ENCODE assay signal across 24 mouse cellular contexts in genomic region chr9:74851601-74852000, GRCm38 (mm10). TPM values are rescaled to one million over a fixed set of nuclear protein-coding genes. Genes with fewer than 3 reads are reported as not detected.
DNase-seq lines count a peak whose midpoint lies in the region; ATAC-seq and TF ChIP-seq lines count a peak whose summit lies in the region.
"Had no signal": no experiment of that assay in that cellular context is flagged by ENCODE, and none has a peak within 500 bp of the region (broad histone marks: within the 10 kb centered on the region; RNA-seq: fewer than 3 reads in every experiment).

No protein-coding gene starts in this region.

- 3% methylated on average over 5 of the region's 5 CpGs for WGBS in forebrain, postnatal 0 days
- WGBS in forebrain, embryonic 13.5 days, result under 1% methylated on average over 5 of the region's 5 CpGs
- under 1% methylated on average over 5 of the region's 5 CpGs for WGBS in neural tube, embryonic 11.5 days
- 4% methylated on average over 5 of the region's 5 CpGs for WGBS in hindbrain, embryonic 14.5 days
- WGBS in midbrain, embryonic 16.5 days, result 5% methylated on average over 5 of the region's 5 CpGs
- WGBS in stomach, postnatal 0 days, result 13% methylated on average over 5 of the region's 5 CpGs

- H3K36me3 ChIP-seq in forebrain, postnatal 0 days (ENCODE audit: insufficient read depth), result no peaks in the 10 kb centered on the region
- no peaks in the 10 kb centered on the region for H3K36me3 ChIP-seq in forebrain, embryonic 13.5 days (ENCODE audit: poor library complexity, severe bottlenecking)
- no peaks in the 10 kb centered on the region for H3K36me3 ChIP-seq in neural tube, embryonic 11.5 days (ENCODE audit: control insufficient read depth, insufficient read depth, low read length)
- no peaks in the 10 kb centered on the region for H3K36me3 ChIP-seq in hindbrain, embryonic 14.5 days (replicated peaks; ENCODE audit: control insufficient read depth, insufficient read depth)
- H3K36me3 ChIP-seq in midbrain, embryonic 16.5 days (ENCODE audit: control insufficient read depth, insufficient read depth, low read length), result no peaks in the 10 kb centered on the region
- H3K36me3 ChIP-seq in stomach, postnatal 0 days (ENCODE audit: control insufficient read depth, insufficient read depth, low read length), result no peaks in the 10 kb centered on the region
- H3K36me3 ChIP-seq: forebrain, embryonic 15.5 days; heart, embryonic 15.5 days had no signal

- H3K9me3 ChIP-seq in forebrain, postnatal 0 days (ENCODE audit: low read length), result no peaks in the 10 kb centered on the region
- no peaks in the 10 kb centered on the region for H3K9me3 ChIP-seq in forebrain, embryonic 13.5 days (replicated peaks)
- H3K9me3 ChIP-seq in neural tube, embryonic 11.5 days (ENCODE audit: control insufficient read depth, low read length), result no peaks in the 10 kb centered on the region
- no peaks in the 10 kb centered on the region for H3K9me3 ChIP-seq in hindbrain, embryonic 14.5 days (ENCODE audit: control insufficient read depth, low read length)
- no peaks in the 10 kb centered on the region; the same call in 1 of the 2 replicates for H3K9me3 ChIP-seq in midbrain, embryonic 16.5 days (replicated peaks; ENCODE audit: control insufficient read depth, low read length, poor library complexity, severe bottlenecking)
- no peaks in the 10 kb centered on the region for H3K9me3 ChIP-seq in stomach, postnatal 0 days (ENCODE audit: control insufficient read depth, low read length)
- H3K9me3 ChIP-seq: forebrain, embryonic 15.5 days; heart, embryonic 15.5 days had no signal

- peaks cover 81% of the 10 kb centered on the region for H3K27me3 ChIP-seq in forebrain, postnatal 0 days (ENCODE audit: insufficient read depth, low read length)
- H3K27me3 ChIP-seq in forebrain, embryonic 13.5 days, result peaks cover 97% of the 10 kb centered on the region
- H3K27me3 ChIP-seq in neural tube, embryonic 11.5 days (ENCODE audit: control insufficient read depth, insufficient read depth, low read length), result peaks cover 90% of the 10 kb centered on the region
- H3K27me3 ChIP-seq in hindbrain, embryonic 14.5 days (ENCODE audit: control insufficient read depth, insufficient read depth, low read length), result peaks cover 91% of the 10 kb centered on the region
- H3K27me3 ChIP-seq in midbrain, embryonic 16.5 days (ENCODE audit: control insufficient read depth, insufficient read depth, low read depth, low read length), result peaks cover 52% of the 10 kb centered on the region
- H3K27me3 ChIP-seq in stomach, postnatal 0 days (ENCODE audit: control insufficient read depth, insufficient read depth, low read length), result peaks cover 32% of the 10 kb centered on the region; the same call in 1 of the 2 replicates

- no peak overlapping the region for H3K4me3 ChIP-seq in forebrain, postnatal 0 days (ENCODE audit: low read depth, low read length)
- no peak overlapping the region for H3K4me3 ChIP-seq in forebrain, embryonic 13.5 days
- no peak overlapping the region for H3K4me3 ChIP-seq in neural tube, embryonic 11.5 days (ENCODE audit: low read depth, low read length)
- H3K4me3 ChIP-seq in hindbrain, embryonic 14.5 days (replicated peaks; ENCODE audit: low read length), result 0 out of 2 replicates have a peak overlapping the region, but pooled peaks have one; percentile 1
- no peak overlapping the region for H3K4me3 ChIP-seq in midbrain, embryonic 16.5 days (ENCODE audit: low read depth, low read length)
- H3K4me3 ChIP-seq in stomach, postnatal 0 days (ENCODE audit: low read depth, low read length), result no peak overlapping the region
- H3K4me3 ChIP-seq: forebrain, embryonic 15.5 days; heart, embryonic 15.5 days; myocyte had no signal

- no peak for TF ChIP-seq CTCF in forebrain, postnatal 0 days (IDR thresholded peaks at IDR 0.05; ENCODE audit: low read depth)
- no peak for TF ChIP-seq CTCF in stomach, postnatal 0 days (IDR thresholded peaks at IDR 0.05; ENCODE audit: low read depth)

- no peak for ATAC-seq in forebrain, postnatal 0 days
- no peak for ATAC-seq in forebrain, embryonic 13.5 days
- ATAC-seq in neural tube, embryonic 11.5 days (ENCODE audit: insufficient read depth, low FRiP score, low TSS enrichment), result no peak
- no peak for ATAC-seq in hindbrain, embryonic 14.5 days (ENCODE audit: low FRiP score)
- ATAC-seq in midbrain, embryonic 16.5 days, result no peak
- no peak for ATAC-seq in stomach, postnatal 0 days (ENCODE audit: low FRiP score, low TSS enrichment)
- ATAC-seq: forebrain, embryonic 15.5 days had no signal

- peak; percentile 35 for DNase-seq in forebrain, postnatal 0 days
- DNase-seq in neural tube, embryonic 11.5 days (ENCODE audit: low spot score), result peak; percentile 8
- DNase-seq in neural tube, embryonic 10.5 days (ENCODE audit: extremely low spot score, low spot score), result no peak
- no peak for DNase-seq in hindbrain, embryonic 14.5 days (ENCODE audit: low spot score)
- no peak for DNase-seq in frontal cortex, postnatal 36 days (ENCODE audit: low spot score in 2 of 2)
- no peak for DNase-seq in stomach, postnatal 0 days (ENCODE audit: low spot score)
- DNase-seq: adrenal gland, postnatal 36 days; cerebellum, adult 11-12 months; heart, postnatal 36 days; kidney, adult 8-10 months; kidney, postnatal 10 days; left cerebral cortex, postnatal 4 days; lung, postnatal 4 days; thymus, postnatal 36 days had no signal

- no peak for TF ChIP-seq EP300 in stomach, postnatal 0 days (optimal IDR thresholded peaks at IDR 0.05)

- no peak overlapping the region for H3K4me2 ChIP-seq in forebrain, postnatal 0 days (ENCODE audit: low read depth)
- no peak overlapping the region for H3K4me2 ChIP-seq in forebrain, embryonic 13.5 days
- no peak overlapping the region for H3K4me2 ChIP-seq in neural tube, embryonic 11.5 days (ENCODE audit: low read depth)
- H3K4me2 ChIP-seq in hindbrain, embryonic 14.5 days (replicated peaks), result peak overlapping the region; percentile 22
- H3K4me2 ChIP-seq in midbrain, embryonic 16.5 days (ENCODE audit: low read length), result peak overlapping the region; percentile 4; the same call in 1 of the 2 replicates
- H3K4me2 ChIP-seq in stomach, postnatal 0 days (replicated peaks; ENCODE audit: low read depth), result no peak overlapping the region
- H3K4me2 ChIP-seq: forebrain, embryonic 15.5 days; heart, embryonic 15.5 days had no signal

- H3K9ac ChIP-seq in forebrain, postnatal 0 days, result no peak overlapping the region
- H3K9ac ChIP-seq in forebrain, embryonic 13.5 days, result no peak overlapping the region
- H3K9ac ChIP-seq in neural tube, embryonic 11.5 days (ENCODE audit: low read length), result no peak overlapping the region
- H3K9ac ChIP-seq in hindbrain, embryonic 14.5 days, result no peak overlapping the region
- H3K9ac ChIP-seq in midbrain, embryonic 16.5 days (ENCODE audit: low read depth, low read length), result no peak overlapping the region
- H3K9ac ChIP-seq in stomach, postnatal 0 days (ENCODE audit: low read length), result no peak overlapping the region
- H3K9ac ChIP-seq: forebrain, embryonic 15.5 days; heart, embryonic 15.5 days had no signal

- 0 out of 2 replicates have a peak, but pooled peaks cover 5% of the 10 kb centered on the region for H3K4me1 ChIP-seq in forebrain, postnatal 0 days (ENCODE audit: insufficient read depth)
- peaks cover 18% of the 10 kb centered on the region for H3K4me1 ChIP-seq in forebrain, embryonic 13.5 days
- peaks cover 21% of the 10 kb centered on the region for H3K4me1 ChIP-seq in neural tube, embryonic 11.5 days (ENCODE audit: control insufficient read depth, insufficient read depth, low read length)
- H3K4me1 ChIP-seq in hindbrain, embryonic 14.5 days (replicated peaks; ENCODE audit: control insufficient read depth, insufficient read depth, low read length), result peaks cover 12% of the 10 kb centered on the region
- peaks cover 9% of the 10 kb centered on the region for H3K4me1 ChIP-seq in midbrain, embryonic 16.5 days (ENCODE audit: control insufficient read depth, insufficient read depth, low read length)
- H3K4me1 ChIP-seq in stomach, postnatal 0 days (replicated peaks; ENCODE audit: control insufficient read depth, insufficient read depth), result peaks cover 2% of the 10 kb centered on the region; the same call in 1 of the 2 replicates

- no peak overlapping the region for H3K27ac ChIP-seq in forebrain, postnatal 0 days (ENCODE audit: low read depth, low read length)
- H3K27ac ChIP-seq in forebrain, embryonic 13.5 days, result no peak overlapping the region
- no peak overlapping the region for H3K27ac ChIP-seq in neural tube, embryonic 11.5 days (ENCODE audit: low read depth, low read length)
- H3K27ac ChIP-seq in hindbrain, embryonic 14.5 days, result no peak overlapping the region
- no peak overlapping the region for H3K27ac ChIP-seq in midbrain, embryonic 16.5 days (ENCODE audit: low read length)
- H3K27ac ChIP-seq in stomach, postnatal 0 days (replicated peaks), result no peak overlapping the region
- H3K27ac ChIP-seq: forebrain, embryonic 15.5 days; heart, embryonic 15.5 days had no signal

RNA-seq across cellular contexts. Expression of gene Onecut1, which starts 10.1 kb away (rescaled TPM):
- total RNA-seq in forebrain, postnatal 0 days (2014; rRNA removed), result 0.92 and 3.8 TPM in 2 replicates
- polyA plus RNA-seq in forebrain, postnatal 0 days (2015; fragmentation: Nextera tagmentation; extraction: Ambion mirVana), result 0.23 and 0.64 TPM in 2 replicates
- polyA plus RNA-seq in forebrain, embryonic 13.5 days (2015; fragmentation: Nextera tagmentation; extraction: Ambion mirVana), result 1.2 and 2.2 TPM in 2 replicates
- polyA plus RNA-seq in neural tube, embryonic 11.5 days (2014; fragmentation: Nextera tagmentation; extraction: Ambion mirVana), result 8.6 and 10.1 TPM in 2 replicates
- polyA plus RNA-seq in hindbrain, embryonic 14.5 days (2014; fragmentation: Nextera tagmentation; extraction: Ambion mirVana), result 6.0 and 6.1 TPM in 2 replicates
- 5.8 and 6.1 TPM in 2 replicates for polyA plus RNA-seq in midbrain, embryonic 16.5 days (2015; fragmentation: Nextera tagmentation; extraction: Ambion mirVana)
- 0.08 and 0.10 TPM in 2 replicates for polyA plus RNA-seq in stomach, postnatal 0 days (2015; fragmentation: Nextera tagmentation; extraction: Ambion mirVana)
- total RNA-seq: gastrocnemius, adult 18-20 months; gastrocnemius, postnatal 4 days; heart, adult 8-10 months; heart, postnatal 36 days; megakaryocyte-erythroid progenitor cell, adult 5-6 weeks had no signal
- polyA plus RNA-seq: heart, embryonic 15.5 days; lung, embryonic 16.5 days; myocyte had no signal

Comparison
In these comparisons a context has a peak if more than half of its experiments do, and no peak if none do; other contexts are left out.
1. DNase-seq: peak in forebrain, postnatal 0 days (single experiment) and neural tube, embryonic 11.5 days (single experiment); none in neural tube, embryonic 10.5 days (single experiment), hindbrain, embryonic 14.5 days (single experiment), frontal cortex, postnatal 36 days (0 of 2) and stomach, postnatal 0 days (single experiment).
2. H3K4me2 ChIP-seq: peak in hindbrain, embryonic 14.5 days (single experiment) and midbrain, embryonic 16.5 days (single experiment); none in forebrain, postnatal 0 days (single experiment), forebrain, embryonic 13.5 days (single experiment), neural tube, embryonic 11.5 days (single experiment) and stomach, postnatal 0 days (single experiment).